ENCODE assay signal across 17 mouse cellular contexts in the genomic region with DNA sequence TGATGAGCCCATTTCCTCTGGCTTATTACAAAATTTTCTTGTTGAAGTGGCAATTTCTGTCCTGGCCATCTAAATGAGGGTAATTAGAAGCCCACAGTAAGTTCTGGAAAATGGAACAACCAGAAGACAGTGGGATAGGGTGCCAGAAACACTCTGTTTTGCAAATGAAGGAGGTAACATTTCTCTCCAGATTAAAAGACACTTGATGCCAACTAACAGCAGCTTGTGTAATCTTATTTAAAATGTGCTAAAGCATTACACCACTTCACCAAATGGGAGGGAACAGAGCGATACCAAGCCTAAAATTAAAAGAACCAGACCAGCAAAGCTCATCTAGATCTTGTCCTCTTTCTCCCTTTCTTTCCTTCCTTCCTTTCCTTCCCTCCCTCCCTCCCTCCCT.
DNase-seq lines count a peak whose midpoint lies in the region; ATAC-seq lines count a peak whose summit lies in the region.
"Had no signal": no experiment of that assay in that cellular context is flagged by ENCODE, and none has a peak within 500 bp of the region (broad histone marks: within the 10 kb centered on the region; RNA-seq: fewer than 3 reads in every experiment).

No protein-coding gene starts in this region.

- DNase-seq in frontal cortex, postnatal 14 days (ENCODE audit: low spot score in 2 of 2), result no peak
- peak; percentile 24 for DNase-seq in right cerebral cortex, adult 18-20 months
- no peak for DNase-seq in right cerebral cortex, postnatal 14 days
- DNase-seq in ovary, postnatal 10 days (ENCODE audit: low spot score), result no peak
- no peak for DNase-seq in ovary, postnatal 36 days (ENCODE audit: low spot score)
- DNase-seq: adrenal gland, adult 8-10 months; adrenal gland, postnatal 36 days; cerebellum, adult 18-20 months; cerebellum, adult 9-11 months; cerebellum, postnatal 36 days; gastrocnemius, postnatal 36 days; heart, adult 18-20 months; heart, postnatal 14 days; kidney, adult 2 months had no signal

- ATAC-seq in frontal cortex, adult (ENCODE audit: low TSS enrichment), result peak; percentile 81
- ATAC-seq in granulocyte monocyte progenitor cell, adult 5-6 weeks (replicated peaks; ENCODE audit: poor library complexity, severe bottlenecking), result peak; percentile 38; the same call in 1 of the 2 replicates
- ATAC-seq: intestine, embryonic 16.5 days had no signal
